Mouse (Mus musculus) liver, embryonic 11.5 days (tissue): ENCODE results near the gene Tmeff2. TPM values are rescaled to one million over a fixed set of nuclear protein-coding genes. Genes with fewer than 3 reads are reported as not detected.

Source experiments
- ATAC-seq: fragments of 200-750 bp; cut with Nextera tagmentation; replicated peaks from 2 replicates; pipeline ENCODE4 v1.8.0; 2017; ENCODE audit warnings: moderate number of reproducible peaks, mild to moderate bottlenecking, moderate TSS enrichment, moderate library complexity; ENCODE audit not compliant: low FRiP score
- DNase-seq: peaks from one replicate; pipeline ENCODE4 v3.0.0-alpha.2; 2017; ENCODE audit warnings: low spot score
- H3K27ac ChIP-seq: fragments of 300-500 bp; sonication (generic); 2 replicates; pipeline ENCODE4 v1.5.1; 2014; ENCODE audit warnings: mild to moderate bottlenecking, low read depth, low read length, control low read depth
- H3K27me3 ChIP-seq: fragments of 300-500 bp; sonication (generic); replicated peaks from 2 replicates; pipeline ENCODE4 v1.6.1; 2014; ENCODE audit warnings: low read length, mixed read lengths; ENCODE audit not compliant: control insufficient read depth, insufficient read depth
- H3K36me3 ChIP-seq: fragments of 300-500 bp; sonication (generic); 2 replicates; pipeline ENCODE4 v1.6.1; 2014; ENCODE audit warnings: mild to moderate bottlenecking, low read length, moderate library complexity, mixed read lengths; ENCODE audit not compliant: control insufficient read depth, insufficient read depth
- H3K4me1 ChIP-seq: fragments of 300-500 bp; sonication (generic); replicated peaks from 2 replicates; pipeline ENCODE4 v1.6.1; 2014; ENCODE audit warnings: low read length, mixed read lengths; ENCODE audit not compliant: control insufficient read depth, insufficient read depth
- H3K4me2 ChIP-seq: fragments of 300-500 bp; sonication (generic); 2 replicates; pipeline ENCODE4 v1.6.1; 2014; ENCODE audit warnings: mild to moderate bottlenecking, control low read depth, moderate library complexity
- H3K4me3 ChIP-seq: fragments of 300-500 bp; sonication (generic); 2 replicates; pipeline ENCODE4 v1.5.1; 2014; ENCODE audit warnings: low read depth, low read length, control low read depth
- H3K9ac ChIP-seq: fragments of 300-500 bp; sonication (generic); 2 replicates; pipeline ENCODE4 v1.6.1; 2014; ENCODE audit warnings: low read depth, low read length, control low read depth
- H3K9me3 ChIP-seq: fragments of 300-500 bp; sonication (generic); 2 replicates; pipeline ENCODE4 v1.6.1; 2016; ENCODE audit warnings: low read length, inconsistent platforms, mixed read lengths; ENCODE audit not compliant: control insufficient read depth
- WGBS: fragments of 180-500 bp; shearing (Covaris S2); extraction: QIAGEN DNeasy Blood & Tissue Kit; methylation state at CpG from one replicate; pipeline ENCODE4 v1.1.7; 2014; 5-methylcytosine and 5-hydroxymethylcytosine counted together
- polyA plus RNA-seq: library from polyadenylated mRNA; unstranded; fragments of >200 nt; fragmentation: Nextera tagmentation; extraction: Ambion mirVana; gene quantifications from 2 replicates; pipeline ENCODE4 v1.2.1, GENCODE M21; 2014

The Tmeff2 gene
- polyA plus RNA-seq, 1 experiment from 2014 or later: 1.1 TPM

DNA sequence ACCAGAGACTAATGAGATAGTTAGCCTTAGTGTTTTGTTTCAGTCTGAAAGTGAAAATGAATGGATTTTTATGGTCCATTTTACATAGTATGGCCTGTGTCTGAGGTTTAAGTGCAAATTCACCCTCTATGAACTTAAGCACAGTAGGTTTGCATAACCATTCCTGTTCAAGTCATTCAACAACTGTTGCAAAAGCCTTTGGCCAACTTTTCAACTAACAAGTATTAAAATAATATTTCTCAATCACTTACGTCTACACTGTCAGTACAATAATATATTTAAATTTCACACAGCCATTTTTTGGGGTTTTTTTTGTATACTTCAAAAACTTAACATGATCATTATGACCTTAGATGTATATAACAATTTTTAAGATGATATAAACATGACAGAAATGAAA lies 240.9 kb downstream of the Tmeff2 start:
- no peaks in the 10 kb centered on the region for H3K27me3 ChIP-seq
- DNase-seq (no peak), ATAC-seq (no peak)
- H3K36me3 ChIP-seq: no peaks in the 10 kb centered on the region
- H3K4me3 ChIP-seq: no peak overlapping the region
- WGBS: 89% methylated on average over 1 of the region's 1 CpGs
- no peak overlapping the region for H3K9ac ChIP-seq
- H3K4me1 ChIP-seq: no peaks in the 10 kb centered on the region
- no peaks in the 10 kb centered on the region for H3K9me3 ChIP-seq
- H3K27ac ChIP-seq: no peak overlapping the region
- H3K4me2 ChIP-seq: no peak overlapping the region

DNA sequence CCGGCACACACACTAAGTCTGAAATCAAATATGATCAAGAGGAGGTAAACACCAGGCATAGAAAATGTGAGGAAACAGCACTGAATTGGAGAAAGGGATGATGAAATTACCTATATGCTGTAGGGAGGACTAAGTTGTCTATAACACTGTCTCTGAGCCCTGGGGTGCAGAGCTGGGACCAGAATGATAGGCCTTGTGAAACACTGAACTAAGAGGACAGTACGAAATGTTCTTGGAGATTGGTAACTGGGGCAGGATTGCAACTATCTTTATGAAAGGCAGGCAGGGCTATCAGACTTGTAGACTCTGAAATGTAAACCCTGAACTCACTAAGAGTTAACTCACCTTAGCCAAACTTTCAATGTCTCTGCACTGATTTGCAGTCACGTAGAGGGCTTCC lies 242.3 kb downstream of the Tmeff2 start:
- Histone ChIP-seq H3K36me3 (no peaks in the 10 kb centered on the region), H3K9me3 (no peaks in the 10 kb centered on the region), H3K4me1 (no peaks in the 10 kb centered on the region), H3K27me3 (no peaks in the 10 kb centered on the region), H3K4me3 (no peak overlapping the region), H3K27ac (no peak overlapping the region), H3K9ac (no peak overlapping the region), H3K4me2 (no peak overlapping the region)
- 75% methylated on average over 3 of the region's 3 CpGs for WGBS
- ATAC-seq (no peak), DNase-seq (no peak)

DNA sequence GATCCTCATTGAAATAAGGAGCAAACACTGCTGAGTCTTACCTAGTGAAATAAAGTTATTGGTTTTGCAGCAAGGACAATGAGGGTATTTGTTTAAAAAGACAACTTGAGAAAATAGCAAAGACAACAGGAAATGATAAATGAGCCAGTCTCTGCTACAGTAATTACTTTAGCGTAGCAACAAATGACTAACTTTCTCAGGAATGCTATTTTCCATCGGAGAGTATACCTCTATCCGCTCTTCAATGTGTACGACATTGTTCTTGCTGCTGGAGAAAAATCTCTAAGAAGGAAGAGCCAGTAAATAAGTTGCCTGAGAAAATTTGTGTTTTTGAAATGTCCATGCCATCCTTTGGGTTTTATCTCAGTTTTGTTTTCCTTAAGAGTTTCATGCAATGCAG lies 245.2 kb downstream of the Tmeff2 start:
- 79% methylated on average over 4 of the region's 4 CpGs for WGBS
- H3K27me3 ChIP-seq: no peaks in the 10 kb centered on the region
- no peaks in the 10 kb centered on the region for H3K9me3 ChIP-seq
- no peak for ATAC-seq
- H3K4me1 ChIP-seq: no peaks in the 10 kb centered on the region
- no peak overlapping the region for H3K4me3 ChIP-seq
- no peaks in the 10 kb centered on the region for H3K36me3 ChIP-seq
- no peak overlapping the region for H3K27ac ChIP-seq
- no peak overlapping the region for H3K4me2 ChIP-seq
- no peak for DNase-seq
- no peak overlapping the region for H3K9ac ChIP-seq

DNA sequence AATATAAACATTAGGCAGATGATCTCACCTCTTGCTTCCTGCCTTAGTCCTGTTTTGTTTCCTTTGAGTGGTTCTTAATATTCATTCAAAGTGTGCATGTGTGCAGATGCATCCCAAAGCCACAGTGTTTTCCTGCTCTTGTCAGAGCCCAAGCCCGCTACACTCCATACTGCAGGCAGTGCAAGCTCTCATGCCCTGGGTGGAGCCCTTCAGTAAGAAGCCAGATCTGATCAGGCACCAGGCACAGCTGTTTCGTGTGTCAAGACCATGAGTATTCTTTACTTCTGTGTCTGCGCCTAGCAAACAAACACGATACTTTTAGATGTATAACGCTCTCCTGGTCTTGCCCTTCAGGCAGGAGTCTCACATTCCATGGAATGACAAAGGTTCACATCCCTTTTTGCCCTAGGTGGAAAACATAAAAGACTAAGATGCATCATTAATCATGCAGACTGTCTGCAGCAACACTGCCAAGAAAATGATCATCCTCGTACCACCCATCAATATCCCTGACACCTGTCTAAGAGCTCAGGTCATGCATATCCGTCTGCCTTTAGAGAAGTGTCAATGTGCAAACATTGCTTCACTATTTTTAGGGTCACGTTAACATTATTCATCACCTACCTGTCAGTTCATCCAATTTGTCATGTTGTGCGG lies 248.2 kb downstream of the Tmeff2 start:
- 63% methylated on average over 9 of the region's 9 CpGs for WGBS
- Histone ChIP-seq H3K4me3 (no peak overlapping the region), H3K4me2 (no peak overlapping the region)

DNA sequence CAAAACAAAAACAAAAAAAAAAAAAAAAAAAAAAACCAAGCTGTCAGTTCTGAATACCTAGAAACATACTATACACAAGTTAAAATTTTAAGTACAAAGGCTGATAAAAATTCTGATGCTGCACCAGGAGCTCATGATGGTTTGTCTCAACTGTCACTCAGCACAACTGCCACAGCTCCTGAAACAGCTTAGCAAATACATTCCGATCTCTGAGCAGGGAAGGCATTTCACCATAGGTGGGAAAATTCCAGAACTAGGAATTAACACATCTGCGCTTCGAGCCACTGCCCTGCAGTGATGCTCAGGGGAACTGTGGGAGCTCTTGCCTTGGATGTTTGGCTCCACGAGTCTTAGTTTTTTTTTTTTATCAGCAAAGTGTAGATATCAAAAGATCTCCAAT lies 249.0 kb downstream of the Tmeff2 start:
- Histone ChIP-seq H3K4me1 (no peaks in the 10 kb centered on the region), H3K4me3 (no peak overlapping the region), H3K36me3 (no peaks in the 10 kb centered on the region), H3K4me2 (no peak overlapping the region), H3K27ac (no peak overlapping the region), H3K9ac (no peak overlapping the region), H3K27me3 (no peaks in the 10 kb centered on the region), H3K9me3 (no peaks in the 10 kb centered on the region)
- 65% methylated on average over 4 of the region's 4 CpGs for WGBS
- ATAC-seq: no peak
- no peak for DNase-seq

More for the DNA sequence above, 248.2 kb downstream of the Tmeff2 start:
- Histone ChIP-seq H3K27me3 (no peaks in the 10 kb centered on the region), H3K27ac (no peak overlapping the region), H3K36me3 (no peaks in the 10 kb centered on the region), H3K4me1 (no peaks in the 10 kb centered on the region), H3K9me3 (no peaks in the 10 kb centered on the region), H3K9ac (no peak overlapping the region)
- DNase-seq (no peak), ATAC-seq (no peak)

DNA sequence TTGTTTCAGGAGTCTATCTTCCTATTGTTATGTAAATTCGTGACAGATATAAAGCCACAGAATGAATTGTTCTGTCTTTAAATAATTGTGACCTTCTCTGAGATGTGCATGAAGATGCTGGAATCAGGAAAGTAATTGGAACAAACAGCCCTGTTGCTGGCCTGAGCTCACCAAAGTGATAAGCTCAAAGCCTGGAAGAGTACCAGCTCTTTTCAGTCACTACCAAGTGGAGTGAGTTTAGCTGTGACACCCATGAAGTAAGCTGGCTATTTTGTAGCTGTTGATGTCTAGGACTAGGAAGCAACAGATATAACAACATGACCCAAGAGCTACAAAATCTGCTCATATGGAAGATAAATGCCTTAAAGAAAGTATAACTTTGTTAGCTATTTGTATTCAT lies 249.4 kb downstream of the Tmeff2 start:
- no peak for ATAC-seq
- no peak overlapping the region for H3K9ac ChIP-seq
- no peak for DNase-seq
- no peak overlapping the region for H3K27ac ChIP-seq
- H3K4me3 ChIP-seq: no peak overlapping the region
- no peaks in the 10 kb centered on the region for H3K4me1 ChIP-seq
- no peaks in the 10 kb centered on the region for H3K27me3 ChIP-seq
- no peaks in the 10 kb centered on the region for H3K36me3 ChIP-seq
- no peak overlapping the region for H3K4me2 ChIP-seq
- H3K9me3 ChIP-seq: no peaks in the 10 kb centered on the region
- 75% methylated on average over 1 of the region's 1 CpGs for WGBS

DNA sequence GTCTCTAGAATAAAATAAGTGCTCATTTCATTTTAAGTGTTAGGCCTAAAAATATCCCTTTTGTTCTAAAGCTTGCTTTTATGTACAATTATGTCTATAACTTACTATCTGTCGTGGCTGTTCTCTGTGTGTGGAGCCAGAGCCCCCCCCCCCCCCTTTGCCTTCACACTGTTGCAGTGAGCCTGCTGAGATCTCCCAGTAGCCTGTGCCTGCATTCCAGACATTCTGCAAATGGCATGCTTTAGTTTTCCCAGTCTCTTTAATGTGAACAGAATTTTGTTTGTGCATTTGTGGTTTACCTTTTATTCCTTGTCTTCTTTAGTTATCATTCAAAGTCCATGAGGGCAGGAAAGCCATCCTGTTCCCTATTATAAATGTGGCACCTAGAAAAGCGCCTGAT lies 251.6 kb downstream of the Tmeff2 start:
- Histone ChIP-seq H3K9me3 (no peaks in the 10 kb centered on the region), H3K4me1 (no peaks in the 10 kb centered on the region), H3K27ac (no peak overlapping the region)

DNA sequence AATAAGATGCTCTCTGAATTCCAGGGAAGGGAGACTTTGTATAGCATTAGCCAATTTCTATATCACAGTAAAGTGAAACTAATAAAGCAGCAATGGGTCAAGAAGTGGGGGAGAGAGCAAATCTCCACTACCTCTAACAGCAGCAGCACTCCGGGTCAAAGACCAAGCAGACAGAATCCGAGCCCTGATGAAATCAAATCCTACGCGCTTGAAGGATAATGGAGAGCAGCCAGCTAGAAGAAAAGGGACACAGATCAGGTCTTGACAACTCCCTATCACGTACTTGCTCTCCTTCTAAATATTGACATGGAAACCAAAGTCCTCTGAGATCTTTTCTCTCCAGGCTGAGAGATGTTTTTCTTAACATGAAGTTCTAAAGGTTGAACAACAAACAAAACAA lies 252.4 kb downstream of the Tmeff2 start:
- Histone ChIP-seq H3K9ac (no peak overlapping the region), H3K4me1 (no peaks in the 10 kb centered on the region), H3K36me3 (no peaks in the 10 kb centered on the region), H3K4me2 (no peak overlapping the region), H3K9me3 (no peaks in the 10 kb centered on the region), H3K27ac (no peak overlapping the region), H3K4me3 (no peak overlapping the region), H3K27me3 (no peaks in the 10 kb centered on the region)
- WGBS: 51% methylated on average over 5 of the region's 5 CpGs
- ATAC-seq (no peak), DNase-seq (no peak)

More for the DNA sequence above, 251.6 kb downstream of the Tmeff2 start:
- no peak overlapping the region for H3K9ac ChIP-seq
- H3K4me3 ChIP-seq: no peak overlapping the region
- no peak for ATAC-seq
- no peaks in the 10 kb centered on the region for H3K36me3 ChIP-seq
- H3K27me3 ChIP-seq: no peaks in the 10 kb centered on the region
- no peak overlapping the region for H3K4me2 ChIP-seq
- no peak for DNase-seq
- 43% methylated on average over 2 of the region's 2 CpGs for WGBS

DNA sequence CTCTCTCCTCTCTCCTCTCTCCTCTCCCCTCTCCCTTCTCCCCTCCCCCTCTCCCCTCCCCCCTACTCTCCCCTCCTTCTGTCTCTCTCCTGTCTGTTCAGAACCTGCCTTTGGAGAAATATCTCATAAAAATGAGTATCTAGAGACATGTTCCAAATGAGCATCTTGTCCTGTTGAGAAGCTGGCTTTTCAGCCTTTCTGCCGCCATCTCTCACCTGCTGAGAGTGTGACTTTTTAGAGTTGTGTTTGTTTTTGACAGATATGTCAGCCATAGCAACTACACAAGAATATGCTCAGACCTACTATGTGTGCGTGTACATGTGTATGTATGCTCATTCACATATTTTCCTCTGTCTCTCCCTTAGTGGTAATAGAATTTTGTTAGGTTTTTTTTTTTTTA lies 283.8 kb downstream of the Tmeff2 start:
- H3K4me1 ChIP-seq: no peaks in the 10 kb centered on the region
- no peaks in the 10 kb centered on the region for H3K36me3 ChIP-seq
- no peak overlapping the region for H3K4me2 ChIP-seq
- H3K9me3 ChIP-seq: no peaks in the 10 kb centered on the region
- DNase-seq (no peak), ATAC-seq (no peak)
- no peak overlapping the region for H3K27ac ChIP-seq
- H3K27me3 ChIP-seq: no peaks in the 10 kb centered on the region
- 76% methylated on average over 2 of the region's 2 CpGs for WGBS
- no peak overlapping the region for H3K4me3 ChIP-seq
- H3K9ac ChIP-seq: no peak overlapping the region
